Mouse (Mus musculus) MEL (cell line): ENCODE results near the gene Mymk. TPM values are rescaled to one million over a fixed set of nuclear protein-coding genes. Genes with fewer than 3 reads are reported as not detected.
A peak's percentile ranks its signal among the peaks of the same experiment; 100 is the strongest.

Source experiments
- DNase-seq: peaks from one replicate; pipeline ENCODE4 v3.0.0; 2011; ENCODE audit warnings: low read depth, low spot score
- H3K27ac ChIP-seq: 2 replicates; pipeline ENCODE4 v1.5.1; 2012; ENCODE audit warnings: low read depth, mild to moderate bottlenecking, control low read depth, low read length, moderate library complexity; ENCODE audit not compliant: control insufficient read depth
- H3K27me3 ChIP-seq, 2 experiments: fragments of 150-350 bp in 1 of 2; sonication (generic) in 1 of 2; 2 replicates each; pipeline ENCODE4 v1.6.1; 2012; ENCODE audit warnings: low read length in 2 of 2, mild to moderate bottlenecking in 2 of 2, improper control_type of control experiment in 1 of 2, moderate library complexity in 1 of 2; ENCODE audit not compliant: insufficient read depth in 2 of 2, control insufficient read depth in 1 of 2
- H3K36me3 ChIP-seq, 2 experiments: 2 replicates each; pipeline ENCODE4 v1.6.1; 2012 to 2014; ENCODE audit warnings: low read length in 2 of 2, improper control_type of control experiment in 1 of 2, inconsistent platforms in 1 of 2, mild to moderate bottlenecking in 1 of 2; ENCODE audit not compliant: insufficient read depth in 2 of 2, control insufficient read depth in 1 of 2
- H3K4me1 ChIP-seq, 2 experiments: fragments of 150-350 bp in 1 of 2; sonication (generic) in 1 of 2; 2 replicates each; pipeline ENCODE4 v1.6.1; 2012; ENCODE audit warnings: low read length in 2 of 2, improper control_type of control experiment in 1 of 2, mild to moderate bottlenecking in 1 of 2; ENCODE audit not compliant: insufficient read depth in 2 of 2, control insufficient read depth in 1 of 2
- H3K4me3 ChIP-seq, 2 experiments: fragments of 150-350 bp in 1 of 2; sonication (generic) in 1 of 2; 2 replicates each; pipeline ENCODE4 v1.5.1; 2012; ENCODE audit warnings: low read depth in 2 of 2, low read length in 2 of 2, mild to moderate bottlenecking in 2 of 2, moderate library complexity in 2 of 2, control low read depth in 1 of 2, improper control_type of control experiment in 1 of 2; ENCODE audit not compliant: control insufficient read depth in 1 of 2, insufficient read depth in 1 of 2
- H3K79me2 ChIP-seq: 2 replicates; pipeline ENCODE4 v1.6.1; 2012; ENCODE audit warnings: mild to moderate bottlenecking, low read length, moderate library complexity; ENCODE audit not compliant: control insufficient read depth, poor library complexity, insufficient read depth
- H3K9ac ChIP-seq: 2 replicates; pipeline ENCODE4 v1.6.1; 2012; ENCODE audit warnings: low read depth, mild to moderate bottlenecking, control low read depth, low read length, moderate library complexity; ENCODE audit not compliant: control insufficient read depth, poor library complexity, severe bottlenecking
- H3K9me3 ChIP-seq: fragments of 150-350 bp; sonication (generic); replicated peaks from 2 replicates; pipeline ENCODE4 v1.6.1; 2012; ENCODE audit warnings: mild to moderate bottlenecking, low read length, improper control_type of control experiment, moderate library complexity; ENCODE audit not compliant: insufficient read depth
- BHLHE40 ChIP-seq: IDR thresholded peaks from 2 replicates; pipeline ENCODE4 v1.6.1; 2012; ENCODE audit warnings: low read depth, mild to moderate bottlenecking, inconsistent platforms, low read length, improper control_type of control experiment, borderline replicate concordance
- CTCF ChIP-seq, 3 experiments: IDR thresholded peaks in 2 of 3; conservative IDR thresholded peaks in 1 of 3; 2 replicates each; pipeline ENCODE4 v1.5.1; 2011 to 2012; ENCODE audit warnings: low read length in 3 of 3, low read depth in 2 of 3, mild to moderate bottlenecking in 2 of 3, improper control_type of control experiment in 1 of 3, inconsistent platforms in 1 of 3, mixed read lengths in 1 of 3, moderate library complexity in 1 of 3; ENCODE audit not compliant: control insufficient read depth in 1 of 3, insufficient read depth in 1 of 3, poor library complexity in 1 of 3, severe bottlenecking in 1 of 3
- E2F4 ChIP-seq: IDR thresholded peaks from 2 replicates; pipeline ENCODE4 v1.6.1; 2011; ENCODE audit warnings: low read depth, low read length, improper control_type of control experiment, borderline replicate concordance
- ELF1 ChIP-seq: IDR thresholded peaks from 2 replicates; pipeline ENCODE4 v1.6.1; 2014; ENCODE audit warnings: low read depth, mild to moderate bottlenecking, inconsistent platforms, low read length, improper control_type of control experiment, moderate library complexity
- EP300 ChIP-seq, 2 experiments: IDR thresholded peaks; 2 replicates each; pipeline ENCODE4 v1.6.1; 2011; ENCODE audit warnings: improper control_type of control experiment in 2 of 2, low read length in 2 of 2, low read depth in 1 of 2, mild to moderate bottlenecking in 1 of 2
- GATA1 ChIP-seq: IDR thresholded peaks from 2 replicates; pipeline ENCODE4 v1.6.1; 2011; ENCODE audit warnings: low read depth, low read length, improper control_type of control experiment
- HCFC1 ChIP-seq: IDR thresholded peaks from 2 replicates; pipeline ENCODE4 v1.6.1; 2012; ENCODE audit warnings: low read depth, mild to moderate bottlenecking, inconsistent platforms, low read length, improper control_type of control experiment, moderate library complexity
- JUND ChIP-seq: IDR thresholded peaks from 2 replicates; pipeline ENCODE4 v1.6.1; 2011; ENCODE audit warnings: low read depth, mild to moderate bottlenecking, improper control_type of control experiment, low read length
- KAT2A ChIP-seq: conservative IDR thresholded peaks from 2 replicates; pipeline ENCODE4 v1.6.1; 2012; ENCODE audit warnings: low read depth, low read length, improper control_type of control experiment, inconsistent platforms
- MAFK ChIP-seq: IDR thresholded peaks from 2 replicates; pipeline ENCODE4 v1.6.1; 2011; ENCODE audit warnings: low read depth, mild to moderate bottlenecking, low read length, improper control_type of control experiment, borderline replicate concordance
- MAX ChIP-seq: IDR thresholded peaks from 2 replicates; pipeline ENCODE4 v1.6.1; 2011; ENCODE audit warnings: low read length, improper control_type of control experiment
- MAZ ChIP-seq: IDR thresholded peaks from 2 replicates; pipeline ENCODE4 v1.6.1; 2012; ENCODE audit warnings: low read depth, mild to moderate bottlenecking, inconsistent platforms, low read length, improper control_type of control experiment
- MYB ChIP-seq: IDR thresholded peaks from 2 replicates; pipeline ENCODE4 v1.6.1; 2011; ENCODE audit warnings: mild to moderate bottlenecking, low read depth, low read length, improper control_type of control experiment
- MYC ChIP-seq: IDR thresholded peaks from 2 replicates; pipeline ENCODE4 v1.6.1; 2011; ENCODE audit warnings: low read depth, mild to moderate bottlenecking, low read length, improper control_type of control experiment, moderate library complexity
- NELFE ChIP-seq: IDR thresholded peaks from 2 replicates; pipeline ENCODE4 v1.6.1; 2011; ENCODE audit warnings: low read depth, low read length, improper control_type of control experiment
- POLR2AphosphoS2 ChIP-seq: IDR thresholded peaks from 2 replicates; pipeline ENCODE4 v1.6.1; 2011; ENCODE audit warnings: low read length, improper control_type of control experiment
- RAD21 ChIP-seq: IDR thresholded peaks from 2 replicates; pipeline ENCODE4 v1.6.1; 2011; ENCODE audit warnings: mild to moderate bottlenecking, low read depth, low read length, improper control_type of control experiment
- RCOR1 ChIP-seq: IDR thresholded peaks from 2 replicates; pipeline ENCODE4 v1.6.1; 2012; ENCODE audit warnings: low read depth, mild to moderate bottlenecking, inconsistent platforms, low read length, improper control_type of control experiment
- SMC3 ChIP-seq: IDR thresholded peaks from 2 replicates; pipeline ENCODE4 v1.6.1; 2011; ENCODE audit warnings: low read depth, low read length, improper control_type of control experiment
- TAL1 ChIP-seq: IDR thresholded peaks from 2 replicates; pipeline ENCODE4 v1.6.1; 2012; ENCODE audit warnings: mild to moderate bottlenecking, inconsistent platforms, low read length, moderate library complexity, mixed read lengths
- TBP ChIP-seq: IDR thresholded peaks from 2 replicates; pipeline ENCODE4 v1.8.0; 2011; ENCODE audit warnings: low read depth, low read length, improper control_type of control experiment
- TCF12 ChIP-seq: IDR thresholded peaks from 2 replicates; pipeline ENCODE4 v1.6.1; 2014; ENCODE audit warnings: low read depth, mild to moderate bottlenecking, inconsistent platforms, low read length, improper control_type of control experiment, moderate library complexity
- UBTF ChIP-seq: IDR thresholded peaks from 2 replicates; pipeline ENCODE4 v1.6.1; 2012; ENCODE audit warnings: low read depth, mild to moderate bottlenecking, inconsistent platforms, low read length, improper control_type of control experiment, moderate library complexity, borderline replicate concordance; ENCODE audit not compliant: insufficient read depth
- USF2 ChIP-seq, 2 experiments: IDR thresholded peaks; 2 replicates each; pipeline ENCODE4 v1.6.1; 2011 to 2012; ENCODE audit warnings: improper control_type of control experiment in 2 of 2, low read length in 2 of 2, borderline replicate concordance in 1 of 2, inconsistent platforms in 1 of 2, low read depth in 1 of 2, mild to moderate bottlenecking in 1 of 2; ENCODE audit not compliant: insufficient read depth in 1 of 2
- ZMIZ1 ChIP-seq: IDR thresholded peaks from 2 replicates; pipeline ENCODE4 v1.6.1; 2012; ENCODE audit warnings: low read depth, mild to moderate bottlenecking, inconsistent platforms, low read length, improper control_type of control experiment, moderate library complexity
- polyA plus RNA-seq, 2 experiments: library from polyadenylated mRNA; stranded (reverse) in 1 of 2; unstranded in 1 of 2; fragments of >175 nt in 1 of 2; fragments of >200 nt in 1 of 2; gene quantifications; 2 replicates each; pipeline versions ENCODE4 v1.2.1 to v1.2.4; 2012; ENCODE audit warnings: low replicate concordance in 2 of 2, low read depth in 1 of 2; ENCODE audit not compliant: insufficient read length in 2 of 2, insufficient read depth in 1 of 2, missing spikeins in 1 of 2
- total RNA-seq: library from RNA; depleted of rRNA; stranded (reverse); fragments of 300-350 nt; gene quantifications from 2 replicates; pipeline ENCODE4 v1.2.3, GENCODE M21; 2012

The Mymk gene
- total and polyA plus RNA-seq, 3 experiments, result not detected

DNA sequence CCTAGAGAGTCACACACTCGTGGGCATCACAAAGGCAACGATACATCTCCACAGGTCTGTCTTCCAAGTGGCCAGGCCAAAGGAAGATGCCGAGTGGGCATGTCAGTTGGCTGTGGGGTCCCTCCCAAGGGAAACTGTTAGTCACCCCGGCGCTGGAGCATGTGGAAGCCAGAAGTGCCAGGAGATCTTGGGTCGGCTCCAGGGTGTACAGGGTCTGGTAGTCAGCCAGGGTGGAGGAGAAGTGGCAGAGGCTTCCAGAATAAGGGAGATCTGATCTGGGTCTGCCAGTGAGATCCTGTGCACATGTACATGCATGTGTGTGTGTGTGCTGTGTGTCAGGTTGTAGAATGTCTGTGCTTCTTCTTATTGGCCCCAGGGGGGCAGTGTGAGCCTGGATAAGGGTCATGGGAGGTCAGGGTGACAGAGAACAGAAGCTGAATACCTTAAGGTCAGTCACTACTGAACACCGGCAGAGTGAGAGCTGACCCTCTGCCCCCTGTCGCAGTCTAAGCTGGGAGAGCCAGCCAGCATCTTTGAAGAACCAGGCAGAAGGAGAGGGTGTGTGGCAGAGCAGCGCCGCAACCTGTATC lies 5.8 kb upstream of the Mymk start:
- H3K27ac ChIP-seq, result no peak overlapping the region
- no peaks in the 10 kb centered on the region for H3K4me1 ChIP-seq
- H3K27me3 ChIP-seq, result peaks cover 0 to 8% of the 10 kb centered on the region in 2 experiments; a peak in 3 of 4 replicates
- H3K9ac ChIP-seq, result no peak overlapping the region
- H3K9me3 ChIP-seq, result no peaks in the 10 kb centered on the region
- no peak overlapping the region for H3K4me3 ChIP-seq
- DNase-seq, result peak; percentile 8
- TF ChIP-seq TAL1 (no peak), RAD21 (peak; percentile 23), JUND (no peak), USF2 (IDR thresholded peaks at IDR 0.05; ENCODE audit: borderline replicate concordance in 1 of 2, insufficient read depth in 1 of 2, low read depth in 1 of 2, low read length in 2 of 2) (no peak), TCF12 (no peak), ZMIZ1 (no peak), POLR2AphosphoS2 (no peak), BHLHE40 (no peak), GATA1 (no peak), SMC3 (0 out of 2 replicates have a peak, but pooled peaks have one; percentile 15), MAZ (no peak), CTCF (IDR thresholded peaks at IDR 0.05 in 2 of 3, conservative IDR thresholded peaks at IDR 0.05 in 1 of 3; ENCODE audit: control insufficient read depth in 1 of 3, insufficient read depth in 1 of 3, low read depth in 2 of 3, low read length in 3 of 3, poor library complexity in 1 of 3, severe bottlenecking in 1 of 3) (peak in 2 of 3 experiments; percentile 3 to 30; a peak in 2 of 6 replicates), KAT2A (no peak), HCFC1 (no peak), EP300 (IDR thresholded peaks at IDR 0.05; ENCODE audit: low read depth in 1 of 2, low read length in 2 of 2) (no peak), TBP (no peak), ELF1 (no peak), MYB (no peak), MAFK (no peak), NELFE (no peak), MAX (no peak), MYC (no peak), RCOR1 (no peak), UBTF (no peak), E2F4 (no peak)
- H3K79me2 ChIP-seq, result no peaks in the 10 kb centered on the region
- no peaks in the 10 kb centered on the region for H3K36me3 ChIP-seq
